12 mouse cellular contexts compared by ENCODE assay signal in the genomic region with DNA sequence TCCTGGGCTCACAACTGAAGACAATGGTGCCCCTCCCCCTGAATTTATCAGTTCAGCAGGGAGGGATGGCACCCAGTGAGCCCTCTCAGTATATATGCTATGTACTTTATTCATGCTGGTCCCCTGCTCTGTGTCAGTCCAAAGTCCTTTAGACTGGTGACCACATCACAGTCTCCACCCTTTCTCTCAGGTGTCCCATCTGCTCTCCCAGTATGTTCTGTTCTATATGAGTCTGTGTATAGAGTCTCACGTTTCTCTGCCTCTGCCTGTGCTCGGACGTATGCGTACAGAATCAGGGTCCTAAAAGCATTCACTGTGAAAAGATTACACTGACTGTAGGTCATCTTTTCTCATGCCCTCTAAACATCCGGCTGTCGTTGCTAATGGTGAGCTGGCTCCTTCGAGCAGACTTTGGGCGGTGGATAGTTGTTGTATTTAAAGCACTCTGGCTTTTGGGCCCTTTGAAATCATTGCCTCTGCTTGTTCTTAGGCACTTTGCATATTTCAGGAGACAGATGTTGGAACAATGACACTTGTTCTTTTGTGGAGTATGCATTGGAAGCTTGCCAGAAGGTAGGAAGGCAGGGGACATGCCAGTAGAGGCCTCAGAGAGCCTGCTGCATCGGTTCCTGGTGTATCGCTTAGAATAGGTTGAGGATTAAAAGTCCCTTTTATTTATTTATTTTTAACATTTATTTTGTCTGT. TPM values are rescaled to one million over a fixed set of nuclear protein-coding genes. Genes with fewer than 3 reads are reported as not detected.
DNase-seq lines count a peak whose midpoint lies in the region; ATAC-seq and TF ChIP-seq lines count a peak whose summit lies in the region.
"Had no signal": no experiment of that assay in that cellular context is flagged by ENCODE, and none has a peak within 500 bp of the region (broad histone marks: within the 10 kb centered on the region; RNA-seq: fewer than 3 reads in every experiment).

No protein-coding gene starts in this region.

- peak overlapping the region; percentile 35 for H3K4me2 ChIP-seq in heart, embryonic 14.5 days (ENCODE audit: low read length)
- H3K4me2 ChIP-seq in lung, postnatal 0 days (replicated peaks; ENCODE audit: low read depth, low read length) = no peak overlapping the region
- H3K4me2 ChIP-seq in embryonic facial prominence, embryonic 13.5 days = no peak overlapping the region; the same call in 1 of the 2 replicates

- H3K36me3 ChIP-seq in heart, embryonic 14.5 days (ENCODE audit: control insufficient read depth, insufficient read depth, low read length) = no peaks in the 10 kb centered on the region
- no peaks in the 10 kb centered on the region for H3K36me3 ChIP-seq in lung, postnatal 0 days (ENCODE audit: insufficient read depth, low read length)
- no peaks in the 10 kb centered on the region for H3K36me3 ChIP-seq in embryonic facial prominence, embryonic 13.5 days
- peaks cover 31% of the 10 kb centered on the region; the same call in 1 of the 2 replicates for H3K36me3 ChIP-seq in limb, embryonic 10.5 days

- peaks cover 12 to 36% of the 10 kb centered on the region in 2 experiments for H3K4me1 ChIP-seq in heart, embryonic 14.5 days (ENCODE audit: control insufficient read depth in 2 of 2, insufficient read depth in 2 of 2, low read length in 2 of 2)
- H3K4me1 ChIP-seq in lung, postnatal 0 days (ENCODE audit: insufficient read depth, low read depth, low read length) = no peaks in the 10 kb centered on the region
- peaks cover 45% of the 10 kb centered on the region for H3K4me1 ChIP-seq in embryonic facial prominence, embryonic 13.5 days
- H3K4me1 ChIP-seq in limb, embryonic 10.5 days = peaks cover 46% of the 10 kb centered on the region

- peak; percentile 64 for ATAC-seq in heart, embryonic 14.5 days (ENCODE audit: insufficient number of reproducible peaks, insufficient read depth, low FRiP score, low read depth)
- peak; percentile 32 for ATAC-seq in lung, postnatal 0 days
- no peak for ATAC-seq in embryonic facial prominence, embryonic 13.5 days (ENCODE audit: insufficient number of reproducible peaks, insufficient read depth, low FRiP score, low TSS enrichment, low read depth)

- no peaks in the 10 kb centered on the region for H3K27me3 ChIP-seq in heart, embryonic 14.5 days (ENCODE audit: control insufficient read depth, insufficient read depth, low read length)
- no peaks in the 10 kb centered on the region for H3K27me3 ChIP-seq in lung, postnatal 0 days (replicated peaks; ENCODE audit: insufficient read depth, low read length)
- no peaks in the 10 kb centered on the region for H3K27me3 ChIP-seq in embryonic facial prominence, embryonic 13.5 days
- H3K27me3 ChIP-seq in limb, embryonic 10.5 days (ENCODE audit: low read depth, poor library complexity, severe bottlenecking) = no peaks in the 10 kb centered on the region

- H3K27ac ChIP-seq in heart, embryonic 14.5 days (replicated peaks in 1 of 2; ENCODE audit: control insufficient read depth in 1 of 2, insufficient read depth in 1 of 2, low read depth in 2 of 2, low read length in 2 of 2) = peak overlapping the region; percentile 24 to 68
- H3K27ac ChIP-seq in lung, postnatal 0 days (ENCODE audit: low read length) = no peak overlapping the region
- peak overlapping the region; percentile 55 for H3K27ac ChIP-seq in embryonic facial prominence, embryonic 13.5 days
- H3K27ac ChIP-seq in limb, embryonic 10.5 days = 0 out of 2 replicates have a peak overlapping the region, but pooled peaks have one; percentile 19

- no peak for DNase-seq in heart, adult 18-20 months
- peak; percentile 44 for DNase-seq in lung, postnatal 0 days (ENCODE audit: low spot score)
- DNase-seq in lung, postnatal 10 days = no peak
- DNase-seq in limb, embryonic 10.5 days (ENCODE audit: low spot score) = no peak
- DNase-seq in urinary bladder, adult 18-20 months (ENCODE audit: low spot score in 2 of 2) = no peak
- DNase-seq in cerebellum, postnatal 36 days = no peak
- DNase-seq: cerebellum, adult 8-10 months; kidney, adult 8-10 months; right cerebral cortex, postnatal 14 days had no signal

- TF ChIP-seq CTCF in lung, postnatal 0 days (IDR thresholded peaks at IDR 0.05) = no peak

- no peak overlapping the region for H3K9ac ChIP-seq in heart, embryonic 14.5 days (ENCODE audit: low read length)
- no peak overlapping the region for H3K9ac ChIP-seq in lung, postnatal 0 days (replicated peaks; ENCODE audit: low read depth)
- no peak overlapping the region; the same call in 1 of the 2 replicates for H3K9ac ChIP-seq in embryonic facial prominence, embryonic 13.5 days

- no peaks in the 10 kb centered on the region for H3K9me3 ChIP-seq in heart, embryonic 14.5 days (ENCODE audit: control insufficient read depth, low read length)
- no peaks in the 10 kb centered on the region for H3K9me3 ChIP-seq in lung, postnatal 0 days (ENCODE audit: low read length)
- no peaks in the 10 kb centered on the region for H3K9me3 ChIP-seq in embryonic facial prominence, embryonic 13.5 days
- no peaks in the 10 kb centered on the region for H3K9me3 ChIP-seq in limb, embryonic 10.5 days (replicated peaks)

- no peak for TF ChIP-seq EP300 in lung, postnatal 0 days (IDR thresholded peaks at IDR 0.05)

- WGBS in heart, embryonic 14.5 days = 12% methylated on average over 10 of the region's 10 CpGs
- WGBS in lung, postnatal 0 days = 25% methylated on average over 10 of the region's 10 CpGs
- 39% methylated on average over 10 of the region's 10 CpGs for WGBS in embryonic facial prominence, embryonic 13.5 days
- 74% methylated on average over 10 of the region's 10 CpGs for WGBS in limb, embryonic 10.5 days

- H3K4me3 ChIP-seq in heart, embryonic 14.5 days (ENCODE audit: control insufficient read depth in 1 of 2, insufficient read depth in 1 of 2, low read depth in 1 of 2, low read length in 2 of 2) = no peak overlapping the region
- no peak overlapping the region for H3K4me3 ChIP-seq in lung, postnatal 0 days (ENCODE audit: low read depth, low read length)
- H3K4me3 ChIP-seq in embryonic facial prominence, embryonic 13.5 days = no peak overlapping the region
- no peak overlapping the region for H3K4me3 ChIP-seq in limb, embryonic 10.5 days

RNA-seq across cellular contexts. Expression of a gene that starts 27.5 kb away (rescaled TPM):
- 0.82 and 1.1 TPM in 2 replicates for polyA plus RNA-seq in heart, embryonic 14.5 days (2014; fragmentation: Nextera tagmentation; extraction: Ambion mirVana)
- total RNA-seq in heart, adult 18-20 months (2021) = under 1 TPM in 1 of 2 experiments, not detected in 1; 0.02 TPM
- polyA plus RNA-seq in lung, postnatal 0 days (2015; fragmentation: Nextera tagmentation; extraction: Ambion mirVana) = 0.04 and 0.10 TPM in 2 replicates
- polyA plus RNA-seq in embryonic facial prominence, embryonic 13.5 days (2015; fragmentation: Nextera tagmentation; extraction: Ambion mirVana) = 1.3 and 1.8 TPM in 2 replicates
- polyA plus RNA-seq in limb, embryonic 10.5 days (2016; fragmentation: Nextera tagmentation; extraction: Ambion mirVana) = 5.5 and 11.4 TPM in 2 replicates
- total RNA-seq: monocyte, adult 5-6 weeks had no signal
